Mouse (Mus musculus) layer of hippocampus, adult 11-12 months (tissue): ENCODE measurements around the gene Ddx18.

Experiments
- DNase-seq: peaks from one replicate; pipeline ENCODE4 v3.0.0; 2022; ENCODE audit warnings: low spot score

Gene Ddx18

GRCm38 (mm10) chr1:121527600-121528398 lies 40.0 kb downstream of the Ddx18 start:
- no peak for DNase-seq

- no peak for DNase-seq
Observed at GRCm38 (mm10) chr1:121527061-121527460, 40.7 kb downstream of the Ddx18 start.

DNA sequence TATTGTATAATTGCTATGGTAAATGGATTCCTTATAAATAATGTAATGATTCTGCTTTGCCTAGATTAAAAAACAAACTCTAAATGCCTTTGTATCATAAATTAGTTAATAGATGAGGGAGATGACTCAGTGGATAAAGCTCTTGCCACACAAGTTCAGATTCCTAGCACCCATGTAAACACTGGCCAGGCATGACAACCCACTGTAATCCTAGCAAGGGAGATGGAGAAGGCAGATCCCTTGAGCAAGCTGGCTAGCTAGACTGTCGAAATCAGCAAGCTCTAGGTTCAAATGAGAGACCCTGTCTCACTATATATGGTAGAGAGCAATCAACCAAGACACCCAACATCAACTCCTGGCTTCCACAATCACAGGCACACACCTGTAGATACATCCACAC lies 49.2 kb downstream of the Ddx18 start:
- no peak for DNase-seq

GRCm38 (mm10) chr1:121511966-121512365 lies 55.8 kb downstream of the Ddx18 start:
- DNase-seq = no peak

DNA sequence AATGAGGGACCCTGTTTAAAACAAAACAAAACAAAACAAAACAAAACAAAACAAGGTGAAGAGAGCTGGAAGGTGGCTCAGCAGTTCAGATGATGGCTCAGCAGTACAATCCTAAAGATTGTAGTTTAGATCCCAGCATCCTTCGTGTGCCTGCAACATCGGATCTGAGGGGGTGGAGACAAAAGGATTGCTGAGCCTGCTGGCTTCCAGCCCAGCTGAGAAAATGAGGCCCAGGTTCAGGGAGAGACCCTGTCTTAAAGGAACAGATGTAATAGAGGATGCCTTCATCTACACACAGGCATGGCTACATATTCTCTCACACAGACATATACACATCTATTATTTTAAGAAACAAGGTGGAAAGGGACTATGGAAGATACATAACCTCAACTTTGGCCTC lies 56.6 kb downstream of the Ddx18 start:
- DNase-seq = no peak

GRCm38 (mm10) chr1:121510420-121511140 lies 57.2 kb downstream of the Ddx18 start:
- DNase-seq = peak; percentile 28

GRCm38 (mm10) chr1:121508729-121509128 lies 59.1 kb downstream of the Ddx18 start:
- no peak for DNase-seq
